Mouse (Mus musculus): Measurements from ENCODE around the gene Zmynd8. TPM values are rescaled to one million over a fixed set of nuclear protein-coding genes. Genes with fewer than 3 reads are reported as not detected.

The Zmynd8 gene
- polyA plus RNA-seq, 1 experiment from 2014 or later, result 82.2 TPM

GRCm38 (mm10) chr2:165833468-165833867 is 65.3 kb downstream of the Zmynd8 start:
- Histone ChIP-seq H3K4me1 (replicated peaks) (peaks cover 35% of the 10 kb centered on the region), H3K27ac (peak overlapping the region; percentile 61; the same call in 1 of the 2 replicates), H3K4me3 (no peak overlapping the region), H3K27me3 (no peaks in the 10 kb centered on the region), H3K9me3 (no peaks in the 10 kb centered on the region), H3K9ac (no peak overlapping the region), H3K36me3 (peaks cover 92% of the 10 kb centered on the region), H3K4me2 (no peak overlapping the region)
- ATAC-seq (ENCODE audit: low FRiP score), result no peak
- 61% methylated on average over 9 of the region's 9 CpGs for WGBS

GRCm38 (mm10) chr2:165832720-165833119 is 66.1 kb downstream of the Zmynd8 start:
- no peaks in the 10 kb centered on the region for H3K9me3 ChIP-seq
- H3K36me3 ChIP-seq, result peaks cover 91% of the 10 kb centered on the region
- no peak overlapping the region for H3K9ac ChIP-seq
- peaks cover 28% of the 10 kb centered on the region for H3K4me1 ChIP-seq (replicated peaks)
- no peaks in the 10 kb centered on the region for H3K27me3 ChIP-seq
- peak overlapping the region; percentile 61 for H3K27ac ChIP-seq
- no peak overlapping the region for H3K4me3 ChIP-seq
- ATAC-seq (ENCODE audit: low FRiP score), result no peak
- H3K4me2 ChIP-seq, result no peak overlapping the region
- 93% methylated on average over 9 of the region's 9 CpGs for WGBS

- peaks cover 24% of the 10 kb centered on the region for H3K4me1 ChIP-seq (replicated peaks)
- no peak for ATAC-seq (ENCODE audit: low FRiP score)
- H3K27ac ChIP-seq, result peak overlapping the region; percentile 61
- H3K27me3 ChIP-seq, result no peaks in the 10 kb centered on the region
- H3K9ac ChIP-seq, result no peak overlapping the region
- peaks cover 89% of the 10 kb centered on the region for H3K36me3 ChIP-seq
- no peak overlapping the region for H3K4me2 ChIP-seq
- no peak overlapping the region for H3K4me3 ChIP-seq
- no peaks in the 10 kb centered on the region for H3K9me3 ChIP-seq
- whole genome bisulfite sequencing, result 74% methylated on average over 9 of the region's 9 CpGs
These were observed 66.5 kb downstream of the Zmynd8 start for GRCm38 (mm10) chr2:165832295-165832694.

- Histone ChIP-seq H3K36me3 (peaks cover 90% of the 10 kb centered on the region), H3K4me1 (replicated peaks) (peaks cover 20% of the 10 kb centered on the region; the same call in 1 of the 2 replicates), H3K9ac (no peak overlapping the region), H3K9me3 (no peaks in the 10 kb centered on the region), H3K27ac (peak overlapping the region; percentile 61), H3K27me3 (no peaks in the 10 kb centered on the region), H3K4me3 (no peak overlapping the region), H3K4me2 (no peak overlapping the region)
- no peak for ATAC-seq (ENCODE audit: low FRiP score)
- WGBS, result 78% methylated on average over 8 of the region's 8 CpGs
These were observed 67.1 kb downstream of the Zmynd8 start for GRCm38 (mm10) chr2:165831637-165832289.

- no peak for ATAC-seq (ENCODE audit: low FRiP score)
- H3K27me3 ChIP-seq, result no peaks in the 10 kb centered on the region
- no peaks in the 10 kb centered on the region for H3K9me3 ChIP-seq
- peaks cover 88% of the 10 kb centered on the region for H3K36me3 ChIP-seq
- H3K4me1 ChIP-seq (replicated peaks), result peaks cover 34% of the 10 kb centered on the region
- no peak overlapping the region for H3K27ac ChIP-seq
- WGBS, result 63% methylated on average over 12 of the region's 12 CpGs
- no peak overlapping the region for H3K4me3 ChIP-seq
- no peak overlapping the region for H3K4me2 ChIP-seq
- H3K9ac ChIP-seq, result no peak overlapping the region
These were observed 70.0 kb downstream of the Zmynd8 start for GRCm38 (mm10) chr2:165828770-165829169.

- ATAC-seq (ENCODE audit: low FRiP score), result no peak
- Histone ChIP-seq H3K9ac (no peak overlapping the region), H3K36me3 (peaks cover 86% of the 10 kb centered on the region), H3K4me2 (no peak overlapping the region), H3K4me3 (no peak overlapping the region), H3K27me3 (no peaks in the 10 kb centered on the region), H3K4me1 (replicated peaks) (peaks cover 33% of the 10 kb centered on the region), H3K27ac (peak overlapping the region; percentile 62), H3K9me3 (no peaks in the 10 kb centered on the region)
- 69% methylated on average over 10 of the region's 10 CpGs for WGBS
These were observed 72.7 kb downstream of the Zmynd8 start for GRCm38 (mm10) chr2:165825964-165826712.

GRCm38 (mm10) chr2:165825261-165825900 is 73.4 kb downstream of the Zmynd8 start:
- Histone ChIP-seq H3K27me3 (no peaks in the 10 kb centered on the region), H3K9me3 (no peaks in the 10 kb centered on the region), H3K36me3 (peaks cover 83% of the 10 kb centered on the region), H3K4me1 (replicated peaks) (peaks cover 29% of the 10 kb centered on the region), H3K9ac (no peak overlapping the region), H3K4me2 (no peak overlapping the region), H3K4me3 (no peak overlapping the region), H3K27ac (peak overlapping the region; percentile 62)
- 86% methylated on average over 17 of the region's 17 CpGs for WGBS
- ATAC-seq (ENCODE audit: low FRiP score), result no peak

- Histone ChIP-seq H3K4me3 (no peak overlapping the region), H3K9me3 (no peaks in the 10 kb centered on the region), H3K27me3 (no peaks in the 10 kb centered on the region), H3K4me1 (replicated peaks) (peaks cover 29% of the 10 kb centered on the region), H3K9ac (no peak overlapping the region), H3K36me3 (peaks cover 83% of the 10 kb centered on the region), H3K4me2 (no peak overlapping the region), H3K27ac (peak overlapping the region; percentile 62)
- ATAC-seq (ENCODE audit: low FRiP score), result no peak
- 77% methylated on average over 10 of the region's 10 CpGs for WGBS
These were observed 74.0 kb downstream of the Zmynd8 start for GRCm38 (mm10) chr2:165824826-165825225.

- Histone ChIP-seq H3K4me3 (no peak overlapping the region), H3K9ac (no peak overlapping the region), H3K27ac (peak overlapping the region; percentile 52; the same call in 1 of the 2 replicates), H3K4me1 (replicated peaks) (peaks cover 29% of the 10 kb centered on the region), H3K27me3 (no peaks in the 10 kb centered on the region), H3K4me2 (no peak overlapping the region), H3K36me3 (peaks cover 80% of the 10 kb centered on the region), H3K9me3 (no peaks in the 10 kb centered on the region)
- WGBS, result 96% methylated on average over 15 of the region's 15 CpGs
- ATAC-seq (ENCODE audit: low FRiP score), result no peak
These were observed 76.3 kb downstream of the Zmynd8 start for GRCm38 (mm10) chr2:165822478-165822877.

- Histone ChIP-seq H3K9ac (no peak overlapping the region), H3K4me2 (no peak overlapping the region), H3K9me3 (no peaks in the 10 kb centered on the region), H3K27ac (no peak overlapping the region), H3K4me3 (no peak overlapping the region), H3K36me3 (peaks cover 80% of the 10 kb centered on the region), H3K4me1 (replicated peaks) (peaks cover 37% of the 10 kb centered on the region), H3K27me3 (no peaks in the 10 kb centered on the region)
- WGBS, result 89% methylated on average over 12 of the region's 12 CpGs
- no peak for ATAC-seq (ENCODE audit: low FRiP score)
These were observed 77.1 kb downstream of the Zmynd8 start for GRCm38 (mm10) chr2:165821671-165822070.

GRCm38 (mm10) chr2:165820504-165821095 is 78.2 kb downstream of the Zmynd8 start:
- peak overlapping the region; percentile 30; the same call in 1 of the 2 replicates for H3K9ac ChIP-seq
- H3K9me3 ChIP-seq, result no peaks in the 10 kb centered on the region
- peaks cover 42% of the 10 kb centered on the region for H3K4me1 ChIP-seq (replicated peaks)
- no peaks in the 10 kb centered on the region for H3K27me3 ChIP-seq
- H3K4me2 ChIP-seq, result no peak overlapping the region
- ATAC-seq (ENCODE audit: low FRiP score), result no peak
- peaks cover 77% of the 10 kb centered on the region for H3K36me3 ChIP-seq
- no peak overlapping the region for H3K4me3 ChIP-seq
- 80% methylated on average over 15 of the region's 15 CpGs for WGBS
- peak overlapping the region; percentile 74 for H3K27ac ChIP-seq

- H3K4me2 ChIP-seq, result no peak overlapping the region
- no peak overlapping the region for H3K4me3 ChIP-seq
- no peaks in the 10 kb centered on the region for H3K27me3 ChIP-seq
- peaks cover 76% of the 10 kb centered on the region for H3K36me3 ChIP-seq
- no peak for ATAC-seq (ENCODE audit: low FRiP score)
- H3K4me1 ChIP-seq (replicated peaks), result peaks cover 43% of the 10 kb centered on the region
- H3K9ac ChIP-seq, result no peak overlapping the region
- WGBS, result 83% methylated on average over 3 of the region's 3 CpGs
- no peaks in the 10 kb centered on the region for H3K9me3 ChIP-seq
- H3K27ac ChIP-seq, result peak overlapping the region; percentile 74
These were observed 78.7 kb downstream of the Zmynd8 start for GRCm38 (mm10) chr2:165820073-165820472.

Data from hindbrain, embryonic 13.5 days (tissue).